12 mouse cellular contexts compared by ENCODE assay signal in the genomic region with DNA sequence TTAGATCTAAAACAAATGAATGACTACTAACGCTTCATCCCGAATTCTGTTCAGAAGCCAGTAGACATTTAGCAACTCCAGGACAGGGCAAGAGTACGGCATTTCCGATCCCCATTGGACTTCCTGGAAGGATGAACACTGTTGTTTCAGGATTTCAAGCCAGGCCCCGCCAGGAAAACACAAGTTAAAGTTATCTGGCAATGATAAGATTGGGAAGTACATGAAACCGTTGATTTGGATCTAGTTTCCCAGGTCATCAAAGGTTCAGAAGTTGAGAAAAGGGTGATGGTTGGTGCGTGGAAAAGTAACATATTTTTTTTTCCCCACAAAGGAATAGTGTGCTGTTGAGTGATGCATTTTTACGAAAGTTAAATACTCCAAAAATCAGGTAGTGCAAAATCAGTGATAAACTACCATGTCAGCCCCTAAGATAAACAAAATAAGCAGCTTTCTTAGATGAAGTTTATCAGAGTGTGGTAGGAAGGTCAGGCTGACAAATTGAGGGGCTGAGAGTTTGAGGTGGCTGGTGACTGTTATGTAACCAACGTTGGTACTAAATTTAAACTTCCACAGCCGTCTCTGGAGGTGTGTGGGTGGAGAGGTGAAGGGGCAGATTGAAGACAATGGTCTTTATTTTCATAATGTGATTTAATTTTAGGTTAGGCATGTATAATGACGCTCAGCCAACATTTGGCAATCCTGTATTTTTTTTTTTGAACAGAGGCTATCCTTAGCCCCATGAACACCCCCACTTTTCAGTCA.
DNase-seq lines count a peak whose midpoint lies in the region; ATAC-seq lines count a peak whose summit lies in the region.
"Had no signal": no experiment of that assay in that cellular context is flagged by ENCODE, and none has a peak within 500 bp of the region (broad histone marks: within the 10 kb centered on the region; RNA-seq: fewer than 3 reads in every experiment).

No protein-coding gene starts in this region.

- no peak overlapping the region for H3K9ac ChIP-seq in heart, embryonic 12.5 days
- no peak overlapping the region for H3K9ac ChIP-seq in hindbrain, embryonic 12.5 days
- no peak overlapping the region for H3K9ac ChIP-seq in forebrain, embryonic 12.5 days

- ATAC-seq in heart, embryonic 12.5 days (ENCODE audit: insufficient number of reproducible peaks, low FRiP score) = no peak
- no peak for ATAC-seq in hindbrain, embryonic 12.5 days (ENCODE audit: low FRiP score)
- ATAC-seq in forebrain, embryonic 12.5 days (ENCODE audit: low FRiP score) = no peak
- ATAC-seq: intestine, postnatal 0 days had no signal

- no peak overlapping the region for H3K4me3 ChIP-seq in heart, embryonic 12.5 days
- H3K4me3 ChIP-seq in hindbrain, embryonic 12.5 days = no peak overlapping the region
- no peak overlapping the region for H3K4me3 ChIP-seq in forebrain, embryonic 12.5 days (replicated peaks)

- peak overlapping the region; percentile 54 for H3K27ac ChIP-seq in heart, embryonic 12.5 days (ENCODE audit: poor library complexity, severe bottlenecking)
- H3K27ac ChIP-seq in hindbrain, embryonic 12.5 days = no peak overlapping the region
- no peak overlapping the region for H3K27ac ChIP-seq in forebrain, embryonic 12.5 days

- no peaks in the 10 kb centered on the region for H3K27me3 ChIP-seq in heart, embryonic 12.5 days (replicated peaks)
- no peaks in the 10 kb centered on the region for H3K27me3 ChIP-seq in hindbrain, embryonic 12.5 days
- H3K27me3 ChIP-seq in forebrain, embryonic 12.5 days = no peaks in the 10 kb centered on the region

- H3K9me3 ChIP-seq in heart, embryonic 12.5 days (replicated peaks) = no peaks in the 10 kb centered on the region
- no peaks in the 10 kb centered on the region for H3K9me3 ChIP-seq in hindbrain, embryonic 12.5 days (replicated peaks)
- H3K9me3 ChIP-seq in forebrain, embryonic 12.5 days = no peaks in the 10 kb centered on the region

- H3K36me3 ChIP-seq in heart, embryonic 12.5 days = no peaks in the 10 kb centered on the region
- H3K36me3 ChIP-seq in hindbrain, embryonic 12.5 days = no peaks in the 10 kb centered on the region
- no peaks in the 10 kb centered on the region for H3K36me3 ChIP-seq in forebrain, embryonic 12.5 days (replicated peaks)

- 33% methylated on average over 11 of the region's 11 CpGs for WGBS in heart, embryonic 12.5 days
- WGBS in hindbrain, embryonic 12.5 days = 73% methylated on average over 11 of the region's 11 CpGs
- 77% methylated on average over 11 of the region's 11 CpGs for WGBS in forebrain, embryonic 12.5 days

- peak; percentile 28 for DNase-seq in adrenal gland, adult 2 months
- no peak for DNase-seq in adrenal gland, adult 18-20 months (ENCODE audit: low spot score in 2 of 2)
- DNase-seq in heart, postnatal 4 days = no peak
- DNase-seq in adrenal gland, postnatal 36 days = peak; percentile 13 to 16
- peak; percentile 54 for DNase-seq in kidney, postnatal 14 days
- DNase-seq: cerebellum, adult 11 months; layer of hippocampus, postnatal 36 days; right cerebral cortex, adult 18-20 months had no signal

- peaks cover 6% of the 10 kb centered on the region; the same call in 1 of the 2 replicates for H3K4me1 ChIP-seq in heart, embryonic 12.5 days (replicated peaks)
- H3K4me1 ChIP-seq in hindbrain, embryonic 12.5 days = no peaks in the 10 kb centered on the region
- no peaks in the 10 kb centered on the region for H3K4me1 ChIP-seq in forebrain, embryonic 12.5 days

- H3K4me2 ChIP-seq in heart, embryonic 12.5 days = no peak overlapping the region
- H3K4me2 ChIP-seq in hindbrain, embryonic 12.5 days (replicated peaks) = no peak overlapping the region
- no peak overlapping the region for H3K4me2 ChIP-seq in forebrain, embryonic 12.5 days

Comparison
In these comparisons a context has a peak if more than half of its experiments do, and no peak if none do; other contexts are left out.
1. DNase-seq: peak in adrenal gland, adult 2 months (single experiment), adrenal gland, postnatal 36 days (2 of 2) and kidney, postnatal 14 days (single experiment); none in adrenal gland, adult 18-20 months (0 of 2) and heart, postnatal 4 days (single experiment).